Mouse (Mus musculus) kidney, adult 2 months (tissue): ENCODE results near the gene Slc45a1.

Source experiments
- CTCF ChIP-seq: fragments of 200-500 bp; conservative IDR thresholded peaks from 2 replicates; pipeline ENCODE4 v1.5.1; 2011; ENCODE audit warnings: low read depth, mild to moderate bottlenecking, control low read depth, low read length, moderate library complexity, mixed read lengths; ENCODE audit not compliant: insufficient read depth, insufficient read length
- POLR2A ChIP-seq: fragments of 200-500 bp; IDR thresholded peaks from one replicate; pipeline ENCODE4 v1.6.1; 2011; ENCODE audit warnings: low read depth, low read length, control low read depth

- TF ChIP-seq POLR2A (no peak), CTCF (no peak)
Observed at GRCm38 (mm10) chr4:150677126-150677845, 25.3 kb upstream of the Slc45a1 start.
